Comparison of ENCODE assay signal across 9 mouse cellular contexts in genomic region chr17:3509841-3510240, GRCm38 (mm10). TPM values are rescaled to one million over a fixed set of nuclear protein-coding genes. Genes with fewer than 3 reads are reported as not detected.
DNase-seq lines count a peak whose midpoint lies in the region; ATAC-seq lines count a peak whose summit lies in the region.
"Had no signal": no experiment of that assay in that cellular context is flagged by ENCODE, and none has a peak within 500 bp of the region (broad histone marks: within the 10 kb centered on the region; RNA-seq: fewer than 3 reads in every experiment).

No protein-coding gene starts in this region.

- ATAC-seq in midbrain, embryonic 14.5 days (ENCODE audit: low FRiP score, low TSS enrichment): peak; percentile 62; the same call in 1 of the 2 replicates

- no peaks in the 10 kb centered on the region for H3K4me1 ChIP-seq in limb, embryonic 10.5 days
- no peaks in the 10 kb centered on the region for H3K4me1 ChIP-seq in midbrain, embryonic 14.5 days (ENCODE audit: control insufficient read depth, insufficient read depth, low read length)
- H3K4me1 ChIP-seq: lung, embryonic 15.5 days had no signal

- no peak overlapping the region for H3K27ac ChIP-seq in limb, embryonic 10.5 days
- H3K27ac ChIP-seq in midbrain, embryonic 14.5 days (replicated peaks; ENCODE audit: low read depth, low read length): no peak overlapping the region
- H3K27ac ChIP-seq: lung, embryonic 15.5 days had no signal

- no peak overlapping the region for H3K9ac ChIP-seq in midbrain, embryonic 14.5 days (replicated peaks; ENCODE audit: low read length)
- H3K9ac ChIP-seq: lung, embryonic 15.5 days had no signal

- WGBS in limb, embryonic 10.5 days: 25% methylated on average over 1 of the region's 1 CpGs
- WGBS in midbrain, embryonic 14.5 days: 14% methylated on average over 1 of the region's 1 CpGs

- no peak overlapping the region for H3K4me2 ChIP-seq in midbrain, embryonic 14.5 days (ENCODE audit: low read length)
- H3K4me2 ChIP-seq: lung, embryonic 15.5 days had no signal

- peak; percentile 16 to 29 for DNase-seq in urinary bladder, adult 18-20 months (ENCODE audit: low spot score in 2 of 2)
- DNase-seq in urinary bladder, postnatal 10 days (ENCODE audit: low spot score): no peak
- DNase-seq in cerebellum, adult 9-11 months: peak; percentile 45
- DNase-seq in gastrocnemius, adult 18-20 months (ENCODE audit: low spot score): peak; percentile 61
- peak; percentile 68 for DNase-seq in kidney, adult 18-20 months
- DNase-seq in limb, embryonic 10.5 days (ENCODE audit: low spot score): peak; percentile 65
- peak; percentile 89 for DNase-seq in midbrain, embryonic 14.5 days
- DNase-seq in spleen, adult 12 weeks (ENCODE audit: low spot score): peak; percentile 9

- peaks cover 3% of the 10 kb centered on the region; the same call in 1 of the 2 replicates for H3K36me3 ChIP-seq in limb, embryonic 10.5 days
- no peaks in the 10 kb centered on the region for H3K36me3 ChIP-seq in midbrain, embryonic 14.5 days (ENCODE audit: control insufficient read depth, insufficient read depth, low read length)
- H3K36me3 ChIP-seq: lung, embryonic 15.5 days had no signal

- H3K27me3 ChIP-seq in limb, embryonic 10.5 days (ENCODE audit: low read depth, poor library complexity, severe bottlenecking): no peaks in the 10 kb centered on the region
- no peaks in the 10 kb centered on the region for H3K27me3 ChIP-seq in midbrain, embryonic 14.5 days (ENCODE audit: control insufficient read depth, insufficient read depth, low read length)
- H3K27me3 ChIP-seq: lung, embryonic 15.5 days had no signal

- no peaks in the 10 kb centered on the region for H3K9me3 ChIP-seq in limb, embryonic 10.5 days (replicated peaks)
- H3K9me3 ChIP-seq in midbrain, embryonic 14.5 days (ENCODE audit: control insufficient read depth, low read length): no peaks in the 10 kb centered on the region
- H3K9me3 ChIP-seq: lung, embryonic 15.5 days had no signal

- no peak overlapping the region for H3K4me3 ChIP-seq in limb, embryonic 10.5 days
- H3K4me3 ChIP-seq in midbrain, embryonic 14.5 days (replicated peaks; ENCODE audit: low read depth, low read length): no peak overlapping the region
- H3K4me3 ChIP-seq: lung, embryonic 15.5 days had no signal

RNA-seq across cellular contexts. Expression of gene Cldn20, which starts 22.5 kb away (rescaled TPM):
- total RNA-seq in gastrocnemius, adult 18-20 months (2021): not detected
- 0.23 and 0.24 TPM in 2 replicates for polyA plus RNA-seq in limb, embryonic 10.5 days (2016; fragmentation: Nextera tagmentation; extraction: Ambion mirVana)
- not detected in 2 replicates for polyA plus RNA-seq in midbrain, embryonic 14.5 days (2014; fragmentation: Nextera tagmentation; extraction: Ambion mirVana)

RNA-seq across cellular contexts. Expression of gene Tfb1m, which starts 47.7 kb away (rescaled TPM):
- 10 to 100 TPM in 1 of 2 experiments, 1 to 10 TPM in 1; 9.7 to 10.2 TPM for total RNA-seq in gastrocnemius, adult 18-20 months (2021)
- polyA plus RNA-seq in limb, embryonic 10.5 days (2016; fragmentation: Nextera tagmentation; extraction: Ambion mirVana): 16.2 and 16.9 TPM in 2 replicates
- 12.4 and 12.7 TPM in 2 replicates for polyA plus RNA-seq in midbrain, embryonic 14.5 days (2014; fragmentation: Nextera tagmentation; extraction: Ambion mirVana)
